Mouse (Mus musculus): ENCODE results near the gene D630036H23Rik. TPM values are rescaled to one million over a fixed set of nuclear protein-coding genes. Genes with fewer than 3 reads are reported as not detected.

The D630036H23Rik gene
- polyA plus RNA-seq, 1 experiment = 0.54 TPM

GRCm38 (mm10) chr12:36333837-36334281 is 48.1 kb downstream of the D630036H23Rik start:
- H3K27me3 ChIP-seq (ENCODE audit: control insufficient read depth, insufficient read depth, low read length) = no peaks in the 10 kb centered on the region
- TF ChIP-seq POLR2A (IDR thresholded peaks at IDR 0.05; ENCODE audit: borderline replicate concordance, insufficient read depth, low read length) = no peak
- no peak for TF ChIP-seq CTCF (IDR thresholded peaks at IDR 0.05; ENCODE audit: borderline replicate concordance, insufficient read depth, low read depth, low read length)
- H3K4me1 ChIP-seq (ENCODE audit: control insufficient read depth, insufficient read depth, low read length) = no peaks in the 10 kb centered on the region
- no peak overlapping the region for H3K4me3 ChIP-seq (replicated peaks; ENCODE audit: insufficient read depth, low read depth, low read length)
- no peak for DNase-seq
- no peak overlapping the region for H3K27ac ChIP-seq (ENCODE audit: insufficient read depth, low read length)
- 25% methylated on average over 9 of the region's 9 CpGs for WGBS

GRCm38 (mm10) chr12:36332676-36333075 is 49.3 kb downstream of the D630036H23Rik start:
- no peaks in the 10 kb centered on the region for H3K4me1 ChIP-seq (ENCODE audit: control insufficient read depth, insufficient read depth, low read length)
- WGBS = 74% methylated on average over 1 of the region's 1 CpGs
- no peak overlapping the region for H3K4me3 ChIP-seq (replicated peaks; ENCODE audit: insufficient read depth, low read depth, low read length)
- H3K27ac ChIP-seq (ENCODE audit: insufficient read depth, low read length) = no peak overlapping the region
- H3K27me3 ChIP-seq (ENCODE audit: control insufficient read depth, insufficient read depth, low read length) = no peaks in the 10 kb centered on the region
- TF ChIP-seq POLR2A (IDR thresholded peaks at IDR 0.05; ENCODE audit: borderline replicate concordance, insufficient read depth, low read length) = no peak
- TF ChIP-seq CTCF (IDR thresholded peaks at IDR 0.05; ENCODE audit: borderline replicate concordance, insufficient read depth, low read depth, low read length) = no peak
- no peak for DNase-seq

Other genes starting within 250 kb of the D630036H23Rik start
- 39.4 and 41.2 TPM in 2 replicates for gene Ankmy2, start 225.1 kb downstream of the D630036H23Rik start, polyA plus RNA-seq (2012; rRNA removed)
- 35.3 and 36.9 TPM in 2 replicates for gene Bzw2, start 224.1 kb downstream of the D630036H23Rik start, polyA plus RNA-seq (2012; rRNA removed)
- not detected in 2 replicates for gene Lrrc72, start 128.8 kb downstream of the D630036H23Rik start, polyA plus RNA-seq (2012; rRNA removed)
- 2.3 and 7.5 TPM in 2 replicates for gene Sostdc1, start 68.0 kb downstream of the D630036H23Rik start, polyA plus RNA-seq (2012; rRNA removed)
- 6.6 and 7.3 TPM in 2 replicates for gene Ispd, start 731 bp downstream of the D630036H23Rik start, polyA plus RNA-seq (2012; rRNA removed)

Measured in cerebellum, adult 2 months (tissue).